Mouse (Mus musculus) small intestine, adult 2 months (tissue): ENCODE results near the gene Zfp128.

Source experiments
- CTCF ChIP-seq: fragments of 200-500 bp; IDR thresholded peaks from 2 replicates; pipeline ENCODE4 v1.5.1; 2012; ENCODE audit warnings: low read depth, mild to moderate bottlenecking, control low read depth, inconsistent platforms, low read length, moderate library complexity, mixed read lengths; ENCODE audit not compliant: insufficient replicate concordance, insufficient read length; ENCODE audit errors: extremely low read depth
- POLR2A ChIP-seq: fragments of 200-500 bp; IDR thresholded peaks from 2 replicates; pipeline ENCODE4 v1.6.1; 2012; ENCODE audit warnings: low read depth, mild to moderate bottlenecking, control low read depth, inconsistent platforms, low read length, moderate library complexity

- TF ChIP-seq CTCF (no peak), POLR2A (no peak)
These were observed 45.3 kb downstream of the Zfp128 start for GRCm38 (mm10) chr7:12926316-12926715.
